Mouse (Mus musculus) testis, adult 2 months (tissue): ENCODE results near the gene Bcl2.

Experiments
- CTCF ChIP-seq: fragments of 200-500 bp; IDR thresholded peaks from 2 replicates; pipeline ENCODE4 v1.5.1; 2012; ENCODE audit warnings: low read depth, mild to moderate bottlenecking, inconsistent platforms, low read length, moderate library complexity; ENCODE audit not compliant: control insufficient read depth, insufficient read depth, insufficient replicate concordance
- POLR2A ChIP-seq: fragments of 200-500 bp; IDR thresholded peaks from 2 replicates; pipeline ENCODE4 v1.6.1; 2012; ENCODE audit warnings: low read depth, mild to moderate bottlenecking, inconsistent platforms, low read length, moderate library complexity; ENCODE audit not compliant: control insufficient read depth

- TF ChIP-seq POLR2A (no peak), CTCF (no peak)
Observed at GRCm38 (mm10) chr1:106690887-106691286, 23.2 kb downstream of the Bcl2 start.
